In the genomic region with DNA sequence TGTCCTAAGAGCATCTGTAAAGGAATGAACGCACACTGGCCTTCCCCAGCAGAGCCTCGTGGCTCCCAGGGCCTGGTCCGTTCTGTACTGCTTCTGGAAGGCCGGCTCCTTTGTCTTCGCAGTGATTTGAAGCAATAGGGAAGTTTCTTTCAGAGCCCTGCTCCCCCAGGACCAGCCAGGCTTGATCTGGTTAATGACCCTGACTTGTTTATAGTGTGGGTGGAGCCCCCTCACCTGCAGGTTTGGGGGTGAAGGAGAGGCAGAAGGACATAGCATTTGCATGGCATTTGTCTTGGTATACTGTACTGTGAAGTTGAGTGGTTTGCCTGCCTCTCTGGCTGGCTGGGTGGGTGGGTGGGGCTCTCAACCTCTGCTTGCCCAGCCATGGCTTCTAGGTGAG, we compare ENCODE assay signal across 13 mouse cellular contexts. TPM values are rescaled to one million over a fixed set of nuclear protein-coding genes. Genes with fewer than 3 reads are reported as not detected.
A peak's percentile ranks its signal among the peaks of the same experiment; 100 is the strongest.
DNase-seq lines count a peak whose midpoint lies in the region; ATAC-seq and TF ChIP-seq lines count a peak whose summit lies in the region.
"Had no signal": no experiment of that assay in that cellular context is flagged by ENCODE, and none has a peak within 500 bp of the region (broad histone marks: within the 10 kb centered on the region; RNA-seq: fewer than 3 reads in every experiment).

No protein-coding gene starts in this region.

- no peak for TF ChIP-seq POLR2A in kidney, adult 2 months (IDR thresholded peaks at IDR 0.05; ENCODE audit: low read depth, low read length)

- peak; percentile 23; the same call in 1 of the 2 replicates for ATAC-seq in intestine, postnatal 0 days
- ATAC-seq in stomach, embryonic 16.5 days (ENCODE audit: insufficient read depth, low FRiP score) = no peak
- ATAC-seq: CD4-positive, CD25-positive, alpha-beta regulatory T cell, adult 4 months had no signal

- H3K27me3 ChIP-seq in kidney, adult 2 months (replicated peaks; ENCODE audit: control insufficient read depth, insufficient read depth, low read length) = no peaks in the 10 kb centered on the region
- H3K27me3 ChIP-seq in intestine, postnatal 0 days (replicated peaks; ENCODE audit: control insufficient read depth, insufficient read depth, low read length) = no peaks in the 10 kb centered on the region
- no peaks in the 10 kb centered on the region for H3K27me3 ChIP-seq in stomach, embryonic 16.5 days (ENCODE audit: control insufficient read depth, insufficient read depth, low read length)
- H3K27me3 ChIP-seq: neural tube, embryonic 15.5 days had no signal

- no peak overlapping the region for H3K9ac ChIP-seq in intestine, postnatal 0 days (ENCODE audit: low read depth, low read length)
- H3K9ac ChIP-seq in stomach, embryonic 16.5 days (ENCODE audit: low read length) = peak overlapping the region; percentile 56; the same call in 1 of the 2 replicates
- H3K9ac ChIP-seq: neural tube, embryonic 15.5 days had no signal

- 65% methylated on average over 5 of the region's 5 CpGs for WGBS in kidney, adult 2 months
- 31% methylated on average over 5 of the region's 5 CpGs for WGBS in intestine, postnatal 0 days
- 49% methylated on average over 5 of the region's 5 CpGs for WGBS in stomach, embryonic 16.5 days

- peak overlapping the region; percentile 38; the same call in 1 of the 2 replicates for H3K4me2 ChIP-seq in intestine, postnatal 0 days (replicated peaks; ENCODE audit: low read depth)
- H3K4me2 ChIP-seq in stomach, embryonic 16.5 days (ENCODE audit: low read depth, low read length) = no peak overlapping the region
- H3K4me2 ChIP-seq: neural tube, embryonic 15.5 days had no signal

- peaks cover 15% of the 10 kb centered on the region for H3K4me1 ChIP-seq in kidney, adult 2 months (ENCODE audit: control insufficient read depth, insufficient read depth, low read length)
- peaks cover 20% of the 10 kb centered on the region for H3K4me1 ChIP-seq in intestine, postnatal 0 days (replicated peaks; ENCODE audit: control insufficient read depth, insufficient read depth, low read length)
- H3K4me1 ChIP-seq in stomach, embryonic 16.5 days (ENCODE audit: control insufficient read depth, insufficient read depth, low read length) = peaks cover 31% of the 10 kb centered on the region
- H3K4me1 ChIP-seq: neural tube, embryonic 15.5 days had no signal

- no peaks in the 10 kb centered on the region for H3K9me3 ChIP-seq in intestine, postnatal 0 days (ENCODE audit: control insufficient read depth)
- no peaks in the 10 kb centered on the region for H3K9me3 ChIP-seq in stomach, embryonic 16.5 days (replicated peaks; ENCODE audit: control insufficient read depth, low read length)
- H3K9me3 ChIP-seq: neural tube, embryonic 15.5 days had no signal

- no peak for TF ChIP-seq CTCF in kidney, adult 2 months (conservative IDR thresholded peaks at IDR 0.05; ENCODE audit: insufficient read depth, insufficient read length, low read depth, low read length)
- no peak for TF ChIP-seq CTCF in intestine, postnatal 0 days (IDR thresholded peaks at IDR 0.05; ENCODE audit: low read depth)

- DNase-seq in kidney, adult 2 months = no peak
- no peak for DNase-seq in kidney, adult 8-10 months
- peak; percentile 31 to 43 for DNase-seq in spleen, adult 18-20 months
- DNase-seq in spleen, postnatal 14 days (ENCODE audit: low spot score in 2 of 2) = no peak
- DNase-seq in urinary bladder, adult 18-20 months (ENCODE audit: low spot score in 2 of 2) = no peak
- no peak for DNase-seq in cerebellum, adult 8-10 months
- DNase-seq: right cerebral cortex, postnatal 4 days; thymus, postnatal 4 days had no signal

- H3K36me3 ChIP-seq in kidney, adult 2 months (ENCODE audit: control insufficient read depth, insufficient read depth, low read length) = no peaks in the 10 kb centered on the region
- peaks cover 66% of the 10 kb centered on the region for H3K36me3 ChIP-seq in intestine, postnatal 0 days (ENCODE audit: control insufficient read depth, insufficient read depth)
- H3K36me3 ChIP-seq in stomach, embryonic 16.5 days (ENCODE audit: control insufficient read depth, insufficient read depth, low read length) = no peaks in the 10 kb centered on the region
- H3K36me3 ChIP-seq: neural tube, embryonic 15.5 days had no signal

- no peak overlapping the region for H3K4me3 ChIP-seq in kidney, adult 2 months (ENCODE audit: insufficient read depth, low read depth, low read length)
- H3K4me3 ChIP-seq in intestine, postnatal 0 days (ENCODE audit: low read depth, low read length) = no peak overlapping the region
- H3K4me3 ChIP-seq in stomach, embryonic 16.5 days (replicated peaks; ENCODE audit: low read length) = no peak overlapping the region
- H3K4me3 ChIP-seq: erythroblast, embryonic 14.5 days; neural tube, embryonic 15.5 days had no signal

- H3K27ac ChIP-seq in kidney, adult 2 months (ENCODE audit: insufficient read depth, low read depth, low read length) = peak overlapping the region; percentile 41
- peak overlapping the region; percentile 81 for H3K27ac ChIP-seq in intestine, postnatal 0 days (ENCODE audit: low read depth, low read length)
- H3K27ac ChIP-seq in stomach, embryonic 16.5 days (ENCODE audit: low read length) = peak overlapping the region; percentile 92
- H3K27ac ChIP-seq: neural tube, embryonic 15.5 days had no signal

RNA-seq across cellular contexts. Expression of a gene that starts 8.3 kb away (rescaled TPM):
- 12.3 and 16.7 TPM in 2 replicates for polyA plus RNA-seq in kidney, adult 2 months (2012; rRNA removed)
- polyA plus RNA-seq in intestine, postnatal 0 days (2015; fragmentation: Nextera tagmentation; extraction: Ambion mirVana) = 79.5 and 92.3 TPM in 2 replicates
- polyA plus RNA-seq in stomach, embryonic 16.5 days (2015; fragmentation: Nextera tagmentation; extraction: Ambion mirVana) = 22.3 and 25.4 TPM in 2 replicates

Comparison
In these comparisons a context has a peak if more than half of its experiments do, and no peak if none do; other contexts are left out.
1. DNase-seq: peak in spleen, adult 18-20 months (2 of 2); none in kidney, adult 2 months (single experiment), kidney, adult 8-10 months (0 of 2), spleen, postnatal 14 days (0 of 2), urinary bladder, adult 18-20 months (0 of 2) and cerebellum, adult 8-10 months (single experiment).
2. H3K27ac ChIP-seq: peak in every context shown above with its lines; median percentile 92 in stomach, embryonic 16.5 days; 81 in intestine, postnatal 0 days; 41 in kidney, adult 2 months.